Mouse (Mus musculus) urinary bladder, postnatal 4 days (tissue): ENCODE data around the gene Gm9821.
A peak's percentile ranks its signal among the peaks of the same experiment; 100 is the strongest.

ENCODE experiments used
- DNase-seq, 2 experiments: peaks; one replicate each; pipeline ENCODE4 v3.0.0; 2021 to 2022; ENCODE audit warnings: low spot score in 2 of 2

Gm9821 gene

DNA sequence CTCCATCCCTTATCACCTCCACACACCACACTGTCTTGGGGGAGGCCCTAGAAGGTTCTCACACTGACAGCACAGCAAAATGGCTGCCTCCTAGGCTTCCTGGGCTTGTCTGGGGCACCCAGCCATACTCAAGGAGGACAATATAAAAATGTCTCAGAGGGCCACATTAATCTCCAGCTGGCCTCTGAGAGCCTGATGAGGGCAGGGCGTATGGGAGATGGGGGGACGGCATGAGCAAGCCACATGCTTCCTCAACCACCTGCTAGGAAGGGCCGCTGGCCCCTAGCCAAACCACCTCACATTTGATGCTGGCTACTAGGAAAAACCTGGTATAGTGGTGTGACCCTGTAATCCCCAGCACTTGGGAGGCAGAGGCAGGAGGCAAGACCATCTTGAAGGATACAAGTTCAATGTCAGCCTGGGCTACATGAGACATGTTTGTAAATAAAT is 3.3 kb downstream of the Gm9821 start:
- DNase-seq = no peak

DNA sequence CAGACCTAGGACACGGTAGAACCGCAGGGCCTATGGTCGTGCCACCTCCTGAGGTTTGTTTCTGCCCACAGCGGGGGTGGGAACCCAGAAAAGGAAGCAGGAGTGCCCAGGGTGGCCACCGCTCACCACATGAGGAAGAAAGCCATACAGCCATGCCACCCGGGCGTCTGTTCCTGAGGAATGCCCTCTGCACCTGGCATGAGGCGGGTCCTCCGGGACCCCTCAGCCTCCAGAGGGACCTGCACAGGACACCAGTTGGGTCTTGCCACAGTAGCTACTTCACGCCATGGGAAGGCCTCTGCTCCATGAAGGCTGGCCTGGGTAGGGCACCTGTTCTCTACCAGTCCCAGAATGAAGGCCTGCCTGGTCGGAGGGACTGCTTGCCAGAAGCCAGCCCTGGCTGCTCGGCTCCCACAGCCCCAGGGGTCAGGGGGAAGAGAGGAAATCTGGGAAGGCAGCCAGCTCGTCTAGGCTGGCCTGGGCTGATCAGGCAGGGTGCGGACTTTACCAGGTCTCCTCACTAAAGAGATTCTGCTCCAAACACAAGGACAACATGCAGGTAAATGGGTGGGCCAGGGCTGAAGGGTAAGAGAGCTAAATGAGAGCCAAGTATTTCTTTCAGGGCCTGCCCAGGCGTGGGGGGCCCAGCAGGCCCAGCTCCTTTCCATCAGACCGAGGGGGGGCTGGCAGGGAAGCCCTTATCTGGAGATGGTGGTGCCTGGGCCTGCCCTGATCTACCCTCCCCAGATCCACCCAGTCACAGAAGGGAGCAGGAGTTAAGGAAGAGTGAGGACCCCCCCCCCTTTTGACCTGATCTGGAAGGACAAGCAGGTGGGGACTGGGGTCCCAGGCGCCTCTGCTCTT is 4.1 kb downstream of the Gm9821 start:
- DNase-seq = no peak

DNA sequence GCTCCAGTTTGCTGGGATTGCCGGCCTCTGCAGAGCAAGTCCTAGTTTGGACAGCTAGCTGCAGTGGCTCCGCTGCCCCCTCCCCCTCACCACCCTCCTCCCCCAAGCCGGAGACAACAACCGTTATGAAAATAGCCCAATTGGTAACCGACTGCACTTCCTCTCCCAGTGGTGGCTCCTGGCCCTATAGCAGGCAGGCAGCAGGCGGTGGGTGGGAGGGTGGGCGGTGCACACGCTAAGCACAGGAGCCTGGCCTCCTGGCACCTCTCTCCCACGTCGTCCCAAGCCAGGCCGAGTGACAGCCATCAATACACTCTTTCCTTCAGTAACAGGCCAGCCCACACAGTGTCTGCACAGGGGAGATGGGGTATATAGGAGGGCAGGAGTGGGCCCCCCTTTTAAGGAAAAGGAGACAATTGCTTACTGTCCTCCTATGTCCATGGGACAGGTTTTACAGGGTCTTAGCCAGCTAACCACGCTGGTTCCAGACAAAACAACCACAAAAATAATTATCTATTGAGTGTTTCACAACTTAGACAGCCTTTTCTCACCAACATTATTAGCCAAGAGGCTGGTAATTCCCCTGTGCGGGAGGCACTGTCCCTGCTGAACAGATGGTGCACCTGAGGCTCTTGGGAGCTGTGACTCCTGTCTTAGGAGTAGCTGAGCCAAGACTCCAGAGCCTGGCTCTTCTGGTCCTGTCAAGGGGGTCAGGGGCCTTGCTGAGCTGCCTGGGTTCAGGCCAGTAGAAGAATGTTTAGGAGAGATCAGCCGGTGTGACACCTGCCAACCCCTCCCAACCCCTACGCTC is 5.0 kb downstream of the Gm9821 start:
- DNase-seq = no peak

DNA sequence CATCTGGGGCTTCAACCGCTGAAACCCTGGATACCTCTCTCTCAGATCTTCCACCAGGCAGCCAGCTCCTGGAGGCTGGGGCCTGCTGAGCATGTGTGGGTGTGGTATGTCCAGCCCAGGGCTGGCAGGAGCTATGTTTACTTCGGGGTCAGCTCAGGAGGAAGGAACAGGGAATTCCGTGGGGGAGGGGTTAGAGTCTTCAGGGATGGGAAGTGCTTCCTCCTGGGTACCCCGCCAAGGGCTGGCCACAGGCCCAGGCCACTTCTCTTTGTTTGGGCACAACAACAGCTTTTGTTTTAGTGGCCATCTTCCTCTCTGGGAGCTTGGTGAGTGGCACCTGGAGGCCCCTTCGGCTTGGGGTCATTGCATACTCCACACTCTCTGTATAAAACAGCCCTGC is 8.3 kb downstream of the Gm9821 start:
- no peak for DNase-seq

DNA sequence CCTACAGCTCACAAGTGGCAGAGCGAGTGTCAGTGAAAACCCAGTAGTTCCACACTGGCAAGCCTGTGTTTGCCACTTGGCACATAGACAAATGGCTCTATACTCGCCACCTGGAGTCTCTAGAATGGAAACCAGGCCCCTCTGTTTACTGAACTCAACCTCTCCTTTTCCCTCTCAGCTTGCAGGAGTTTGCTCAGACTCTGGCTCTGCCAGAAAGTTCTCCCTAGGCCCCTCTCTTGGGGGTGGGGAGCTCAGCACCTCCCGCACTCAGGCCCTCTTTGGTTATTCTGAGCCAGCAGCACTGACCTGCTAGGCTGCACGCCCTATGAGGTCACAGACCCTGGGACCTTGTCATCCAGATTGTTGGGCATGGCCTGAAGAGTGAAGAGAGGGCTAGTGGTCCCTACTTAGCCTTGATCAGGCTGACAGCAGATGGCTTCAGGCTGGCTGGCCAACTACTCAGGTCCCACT is 9.7 kb downstream of the Gm9821 start:
- DNase-seq = no peak

DNA sequence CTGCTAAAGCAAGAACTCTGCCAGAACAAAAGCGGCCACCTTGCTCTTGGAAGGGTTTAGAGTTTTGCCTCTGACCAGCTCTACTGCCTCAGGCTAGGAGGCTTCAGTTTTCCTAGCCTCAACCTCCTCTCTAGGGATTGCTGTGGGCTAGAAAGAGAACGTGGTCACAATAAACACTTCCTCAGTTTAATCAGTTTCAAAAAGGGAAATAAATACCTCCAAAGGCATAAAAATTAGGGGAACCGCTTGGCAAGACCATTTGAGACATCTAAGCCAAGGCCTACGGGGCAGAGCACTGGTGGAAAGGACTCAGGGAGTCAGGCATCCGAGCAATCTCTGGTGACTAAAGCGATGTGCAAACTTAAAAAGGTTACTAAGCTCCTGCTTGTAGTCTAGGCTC is 10.4 kb downstream of the Gm9821 start:
- DNase-seq = no peak

DNA sequence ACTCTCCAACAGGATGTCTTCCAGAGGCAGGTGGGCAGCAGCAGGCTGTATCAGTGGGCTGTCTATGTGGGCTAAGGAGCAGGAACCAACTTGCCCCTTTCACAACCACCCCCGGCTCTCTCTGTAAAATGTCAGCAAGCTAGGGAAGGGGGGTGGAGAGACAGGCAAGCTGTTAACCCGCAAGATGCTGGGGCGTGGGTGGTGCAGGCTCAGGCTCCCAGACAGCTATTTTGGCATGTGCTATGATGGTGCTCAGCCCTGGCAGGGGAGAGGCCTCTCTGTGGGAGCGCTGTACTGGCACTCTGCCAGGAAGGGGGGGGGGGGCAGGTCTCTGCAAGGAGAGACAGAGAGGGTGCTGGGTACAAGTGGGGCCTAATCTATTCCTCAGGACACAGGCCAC is 11.6 kb downstream of the Gm9821 start:
- no peak for DNase-seq

DNA sequence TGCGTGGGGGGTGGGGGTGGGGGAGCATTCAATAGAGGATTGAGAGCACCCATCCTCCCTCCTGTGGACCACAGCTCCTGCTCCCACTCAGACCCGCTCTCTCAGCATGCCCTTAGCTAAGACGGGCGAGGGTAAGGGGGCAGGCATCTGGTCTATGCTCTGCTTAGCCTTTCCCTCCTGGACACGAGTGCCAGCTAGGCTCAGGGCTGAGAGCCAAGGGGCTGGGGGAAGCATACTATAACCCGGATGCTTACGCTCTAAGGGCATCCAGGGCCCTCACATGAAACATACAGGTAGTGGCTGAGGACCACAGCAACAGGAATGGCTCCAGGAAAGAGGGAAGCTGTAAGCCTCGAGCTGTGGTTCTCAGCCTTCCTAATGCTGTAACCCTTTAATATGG is 12.5 kb downstream of the Gm9821 start:
- no peak for DNase-seq

DNA sequence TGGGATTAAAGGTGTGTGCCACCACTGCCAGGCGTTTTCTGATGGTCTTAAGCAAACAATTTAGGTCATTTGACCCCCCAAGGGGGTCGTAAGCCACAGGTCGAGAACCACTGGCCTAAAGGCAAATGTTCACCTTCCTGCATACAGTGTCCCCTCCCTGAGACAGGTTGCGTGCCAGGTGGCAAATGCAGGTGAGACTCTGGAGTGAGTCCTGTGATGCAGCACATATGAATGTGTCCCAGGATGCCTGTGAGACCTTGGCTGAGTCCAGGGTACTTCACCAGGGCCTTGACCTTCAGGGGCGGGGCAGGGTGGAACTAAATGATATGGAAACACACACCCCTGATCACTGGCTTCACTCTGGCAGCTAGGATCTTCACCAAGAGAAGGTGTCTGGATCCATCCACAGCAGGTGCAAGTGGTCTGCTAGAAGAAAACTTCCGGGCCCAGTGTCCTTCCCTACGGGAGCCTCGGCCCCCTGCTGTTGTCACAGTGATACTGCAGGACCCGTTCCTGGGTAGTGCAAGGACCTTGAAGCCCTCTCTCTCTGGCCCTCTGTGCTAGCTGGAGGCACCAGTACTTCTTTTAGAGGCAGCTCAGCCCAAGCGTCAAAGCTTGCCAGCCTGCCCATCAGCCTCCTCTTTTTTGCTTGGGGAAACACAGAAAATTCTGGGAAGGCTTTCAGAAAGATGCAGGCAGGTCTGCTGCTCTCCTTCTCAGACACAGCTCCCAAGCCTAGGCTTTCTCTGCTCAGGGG is 13.4 kb downstream of the Gm9821 start:
- DNase-seq = peak in 1 of 2 experiments; percentile 54

DNA sequence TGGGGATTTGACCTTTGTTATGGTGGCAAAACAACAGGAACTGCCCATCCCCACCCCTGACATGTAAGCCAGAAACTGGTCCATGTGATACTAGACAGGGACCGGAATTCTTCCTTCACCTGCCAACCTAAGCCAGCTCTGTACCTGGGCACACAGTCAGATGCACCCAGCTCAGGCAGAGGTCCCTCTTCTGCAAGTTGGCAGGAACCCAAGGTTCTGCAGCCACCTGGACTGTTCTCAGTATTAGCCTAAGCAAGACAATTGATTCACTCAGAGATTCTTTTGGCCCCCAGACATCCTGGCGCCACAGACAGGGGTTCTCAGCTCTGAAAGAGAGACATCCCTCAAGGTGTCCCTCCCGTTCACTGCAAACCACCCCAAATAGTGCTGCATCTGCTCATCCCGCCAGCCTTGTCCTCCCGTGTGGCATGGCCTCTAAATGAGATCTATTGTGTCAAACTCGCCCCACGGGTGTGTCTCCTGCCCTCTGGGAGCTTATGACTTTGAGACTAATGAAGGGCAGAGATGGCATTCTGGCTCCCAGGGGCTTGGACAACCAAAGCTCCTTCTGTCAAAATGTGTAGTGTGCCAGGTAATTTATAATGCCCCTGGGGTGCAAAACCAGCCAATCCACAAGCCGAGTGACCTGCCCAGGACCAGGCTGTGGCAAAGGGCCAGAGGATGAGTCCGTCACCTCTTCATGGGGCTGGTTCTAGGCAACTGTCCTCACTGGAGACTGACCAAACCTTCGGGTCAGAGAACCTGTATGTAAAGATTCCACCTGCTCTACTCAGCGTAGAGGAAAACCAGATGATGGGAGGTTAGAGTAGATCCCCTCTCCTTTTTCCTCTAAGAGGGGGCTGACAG is 14.3 kb downstream of the Gm9821 start:
- no peak for DNase-seq

DNA sequence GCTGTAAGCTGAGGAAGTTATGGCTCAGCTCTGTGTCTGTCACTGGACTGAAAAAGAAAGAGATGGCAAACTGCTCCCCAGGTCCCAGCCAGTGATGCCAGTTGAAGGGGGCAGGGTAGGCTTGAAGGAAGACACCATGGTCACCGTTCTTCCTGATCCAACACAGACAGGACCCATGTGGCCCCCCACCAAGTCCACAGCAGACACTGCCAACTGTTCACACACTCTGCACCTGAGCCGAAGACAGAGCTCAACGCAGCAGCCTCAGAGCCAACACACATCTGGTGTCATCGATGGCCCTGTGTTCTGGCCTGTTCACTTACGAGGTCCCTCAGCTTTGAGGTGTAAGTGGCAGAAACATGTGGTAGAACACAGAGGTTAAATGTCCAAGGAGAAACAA is 15.0 kb downstream of the Gm9821 start:
- no peak for DNase-seq

DNA sequence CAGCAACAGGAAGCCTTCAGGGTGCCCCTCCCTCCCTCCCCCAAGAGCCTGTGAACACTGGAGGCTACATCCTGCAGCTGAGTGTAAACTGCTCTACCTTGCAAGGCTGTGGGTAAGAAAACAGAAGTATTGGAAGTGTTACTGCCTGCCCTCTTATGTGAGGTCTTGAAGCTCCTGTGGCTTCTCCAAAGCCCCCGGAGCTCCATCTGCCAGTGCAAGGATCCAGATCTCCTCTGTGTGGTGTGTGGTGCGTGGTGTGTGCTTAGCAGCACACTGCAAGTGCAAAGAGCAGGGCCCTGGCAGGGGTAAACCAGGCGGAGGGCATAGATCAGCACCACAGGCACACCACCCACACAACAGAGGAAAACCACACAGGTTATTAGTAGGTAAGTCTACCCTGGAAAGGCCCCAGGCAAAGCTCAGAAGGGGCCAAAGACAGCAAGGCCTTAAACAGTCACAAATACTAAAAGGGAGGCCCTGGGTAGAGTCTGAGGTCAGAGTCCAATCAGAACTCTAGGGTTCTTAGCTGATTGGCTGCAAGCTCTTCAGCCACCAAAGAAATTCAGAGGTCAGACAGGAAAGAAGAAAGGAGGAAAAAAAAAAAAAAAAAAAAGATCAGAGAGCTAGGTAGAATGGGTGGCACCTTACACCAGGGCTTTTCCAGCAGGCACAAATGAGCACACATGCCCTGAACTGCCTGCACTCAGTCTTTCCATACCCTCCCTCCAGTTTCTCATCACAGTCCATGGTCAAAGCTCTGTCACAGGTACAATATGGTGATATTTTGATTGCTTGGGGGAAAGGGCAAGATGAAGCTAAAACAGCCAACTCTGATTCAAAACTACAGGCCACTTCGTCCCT is 16.6 kb downstream of the Gm9821 start:
- DNase-seq = no peak

DNA sequence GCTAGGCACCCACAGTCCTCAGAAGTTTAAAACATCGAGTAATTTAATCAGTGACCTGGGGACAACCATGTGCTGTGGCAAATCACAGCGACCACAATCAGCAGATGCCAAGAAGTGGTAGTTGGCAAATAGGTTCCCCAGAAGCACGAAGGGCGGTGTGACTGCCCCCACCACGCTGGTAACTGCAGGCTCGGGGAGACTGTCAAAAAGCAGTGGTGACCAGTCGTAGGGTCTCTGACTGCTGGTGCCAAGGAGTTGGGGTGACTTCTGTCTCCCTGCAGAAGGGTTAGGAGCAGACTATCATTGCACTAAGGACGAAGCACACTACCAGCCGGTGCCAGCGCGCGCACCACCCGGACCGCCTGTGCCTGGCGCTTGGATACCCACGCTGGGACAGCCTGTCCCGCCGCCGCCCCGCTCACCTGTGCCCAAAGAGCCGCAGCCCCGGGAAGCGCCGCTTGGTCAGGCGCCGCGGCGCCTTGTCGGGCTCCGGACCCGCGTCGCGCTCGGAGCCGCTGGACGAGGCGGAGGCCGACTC is 17.4 kb downstream of the Gm9821 start:
- DNase-seq = peak in 1 of 2 experiments; percentile 46

DNA sequence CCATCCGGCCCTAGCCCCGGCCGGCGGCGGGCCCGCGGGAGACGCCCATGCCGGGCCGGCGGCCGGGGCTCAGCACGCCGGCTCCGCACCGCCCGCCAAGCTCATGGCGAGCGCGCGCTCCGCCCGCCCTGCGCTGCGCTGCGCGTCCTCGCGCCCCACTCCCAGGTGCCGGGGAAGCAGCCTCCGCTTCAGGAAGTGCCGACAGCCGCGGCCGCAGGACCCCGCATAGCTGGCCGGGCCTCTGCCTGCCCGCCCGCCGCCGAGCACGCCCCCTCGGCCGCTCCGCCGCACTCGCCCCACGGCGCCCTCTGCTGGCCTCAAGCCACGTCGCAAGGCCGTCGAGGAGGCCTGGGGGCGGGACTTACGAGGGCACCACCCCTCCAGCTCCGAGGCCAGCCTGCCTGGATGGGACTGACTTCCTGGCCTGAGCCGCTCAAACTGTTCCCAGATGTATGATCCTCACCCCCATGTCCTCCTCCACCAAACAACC is 18.0 kb downstream of the Gm9821 start:
- DNase-seq = peak; percentile 97 to 98

DNA sequence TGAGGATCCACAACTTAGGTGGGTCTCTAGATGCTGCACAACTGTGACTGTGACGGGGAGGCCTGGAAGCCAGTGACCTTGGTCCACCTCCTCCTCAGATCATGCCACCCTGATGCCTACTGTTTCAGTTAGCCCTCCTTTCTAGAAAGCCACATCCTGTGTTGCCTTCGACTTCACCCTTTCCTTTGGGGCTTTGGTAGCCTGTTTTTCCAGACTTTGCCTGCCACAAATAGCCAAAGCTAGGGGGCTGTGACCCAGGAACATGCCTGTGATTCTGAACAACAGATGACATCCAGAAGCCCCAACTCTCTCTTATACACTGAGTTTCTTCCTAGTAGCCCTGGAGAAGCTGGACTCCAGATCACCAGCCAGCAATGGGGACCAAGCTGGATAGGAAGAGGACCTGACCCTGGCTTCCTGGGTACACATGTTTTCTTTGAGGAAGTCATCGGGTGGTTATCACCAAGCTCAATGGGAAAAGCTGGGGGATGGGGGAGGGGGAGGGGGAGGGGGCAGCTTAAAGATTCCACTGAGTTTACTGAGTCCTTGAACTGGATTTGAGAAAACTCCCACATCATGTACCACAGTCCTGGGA is 19.2 kb downstream of the Gm9821 start:
- DNase-seq = no peak

DNA sequence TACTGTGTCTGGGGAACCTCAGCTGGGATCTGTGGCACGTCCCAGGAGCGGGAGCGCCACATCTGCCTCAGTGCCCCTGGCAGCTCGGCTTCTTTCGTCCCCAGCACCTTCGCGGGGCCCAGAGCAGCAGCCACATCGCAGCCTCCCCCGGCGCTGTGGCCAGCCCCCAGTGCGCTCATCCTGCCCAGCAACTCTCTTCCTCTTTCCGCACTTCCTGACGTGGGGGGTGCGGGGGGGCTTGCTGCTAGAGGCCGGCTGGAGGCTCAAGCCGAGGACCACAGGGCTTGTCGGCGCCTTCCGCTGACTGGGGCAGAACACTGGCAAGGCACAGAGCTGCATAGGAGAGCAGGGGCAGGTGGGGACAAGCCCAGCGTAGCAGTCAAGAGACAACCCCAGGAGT is 19.9 kb downstream of the Gm9821 start:
- peak in 1 of 2 experiments; percentile 57 for DNase-seq

DNA sequence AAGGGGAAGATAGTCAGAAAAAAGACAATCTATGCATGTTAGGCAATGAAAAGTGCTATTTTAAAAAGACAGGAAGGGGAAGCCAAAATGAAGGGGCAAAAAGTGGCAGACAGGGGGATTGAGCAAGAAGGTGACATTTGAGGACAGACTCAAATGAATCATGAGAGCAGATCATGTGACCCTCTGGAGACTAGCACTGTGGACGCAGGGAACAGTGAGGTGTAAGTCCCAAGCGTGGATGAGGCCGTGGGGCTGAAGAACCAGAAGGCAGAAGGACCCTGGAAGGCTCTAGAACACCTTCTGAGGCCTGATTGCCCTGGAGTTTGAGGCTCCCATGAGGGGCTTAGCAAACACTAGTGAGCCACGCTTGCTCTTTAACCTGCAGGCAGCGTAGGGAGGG is 20.9 kb downstream of the Gm9821 start:
- DNase-seq = no peak

DNA sequence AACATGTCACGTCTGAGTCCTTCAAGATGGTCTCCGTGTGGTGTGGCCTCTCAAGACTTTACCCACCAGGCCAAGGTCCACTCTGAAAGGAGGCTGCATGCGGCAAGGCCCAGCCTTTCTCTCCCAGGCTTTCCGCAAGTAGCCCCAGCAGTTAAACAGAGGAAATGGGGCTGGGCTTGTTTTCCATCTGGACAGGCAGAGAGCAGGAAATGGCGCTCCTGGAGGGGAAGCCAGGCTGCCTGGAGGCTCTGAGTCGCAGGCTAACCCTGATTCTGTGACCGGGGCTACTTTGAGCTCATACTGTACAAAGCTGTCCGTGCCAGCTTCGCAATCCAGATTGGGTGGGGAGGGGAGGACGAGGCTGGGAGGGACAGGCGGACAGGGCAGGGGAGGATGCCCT is 22.5 kb downstream of the Gm9821 start:
- DNase-seq = no peak
